Mouse (Mus musculus) liver, embryonic 11.5 days (tissue): Measurements from ENCODE around the gene Id1. TPM values are rescaled to one million over a fixed set of nuclear protein-coding genes. Genes with fewer than 3 reads are reported as not detected.

Source experiments
- ATAC-seq: fragments of 200-750 bp; cut with Nextera tagmentation; replicated peaks from 2 replicates; pipeline ENCODE4 v1.8.0; 2017; ENCODE audit warnings: moderate number of reproducible peaks, mild to moderate bottlenecking, moderate TSS enrichment, moderate library complexity; ENCODE audit not compliant: low FRiP score
- DNase-seq: peaks from one replicate; pipeline ENCODE4 v3.0.0-alpha.2; 2017; ENCODE audit warnings: low spot score
- H3K27ac ChIP-seq: fragments of 300-500 bp; sonication (generic); 2 replicates; pipeline ENCODE4 v1.5.1; 2014; ENCODE audit warnings: mild to moderate bottlenecking, low read depth, low read length, control low read depth
- H3K27me3 ChIP-seq: fragments of 300-500 bp; sonication (generic); replicated peaks from 2 replicates; pipeline ENCODE4 v1.6.1; 2014; ENCODE audit warnings: low read length, mixed read lengths; ENCODE audit not compliant: control insufficient read depth, insufficient read depth
- H3K36me3 ChIP-seq: fragments of 300-500 bp; sonication (generic); 2 replicates; pipeline ENCODE4 v1.6.1; 2014; ENCODE audit warnings: mild to moderate bottlenecking, low read length, moderate library complexity, mixed read lengths; ENCODE audit not compliant: control insufficient read depth, insufficient read depth
- H3K4me1 ChIP-seq: fragments of 300-500 bp; sonication (generic); replicated peaks from 2 replicates; pipeline ENCODE4 v1.6.1; 2014; ENCODE audit warnings: low read length, mixed read lengths; ENCODE audit not compliant: control insufficient read depth, insufficient read depth
- H3K4me2 ChIP-seq: fragments of 300-500 bp; sonication (generic); 2 replicates; pipeline ENCODE4 v1.6.1; 2014; ENCODE audit warnings: mild to moderate bottlenecking, control low read depth, moderate library complexity
- H3K4me3 ChIP-seq: fragments of 300-500 bp; sonication (generic); 2 replicates; pipeline ENCODE4 v1.5.1; 2014; ENCODE audit warnings: low read depth, low read length, control low read depth
- H3K9ac ChIP-seq: fragments of 300-500 bp; sonication (generic); 2 replicates; pipeline ENCODE4 v1.6.1; 2014; ENCODE audit warnings: low read depth, low read length, control low read depth
- H3K9me3 ChIP-seq: fragments of 300-500 bp; sonication (generic); 2 replicates; pipeline ENCODE4 v1.6.1; 2016; ENCODE audit warnings: low read length, inconsistent platforms, mixed read lengths; ENCODE audit not compliant: control insufficient read depth
- WGBS: fragments of 180-500 bp; shearing (Covaris S2); extraction: QIAGEN DNeasy Blood & Tissue Kit; methylation state at CpG from one replicate; pipeline ENCODE4 v1.1.7; 2014; 5-methylcytosine and 5-hydroxymethylcytosine counted together
- polyA plus RNA-seq: library from polyadenylated mRNA; unstranded; fragments of >200 nt; fragmentation: Nextera tagmentation; extraction: Ambion mirVana; gene quantifications from 2 replicates; pipeline ENCODE4 v1.2.1, GENCODE M21; 2014

The Id1 gene
- polyA plus RNA-seq, 1 experiment from 2014 or later, result 56.3 TPM

GRCm38 (mm10) chr2:152726751-152727335, 9.2 kb upstream of the Id1 start:
- peaks cover 34% of the 10 kb centered on the region for H3K4me1 ChIP-seq
- 45% methylated on average over 6 of the region's 6 CpGs for WGBS
- H3K4me3 ChIP-seq, result no peak overlapping the region
- ATAC-seq, result no peak
- peaks cover 17% of the 10 kb centered on the region for H3K27me3 ChIP-seq
- H3K4me2 ChIP-seq, result no peak overlapping the region
- 0 out of 2 replicates have a peak overlapping the region, but pooled peaks have one; percentile 20 for H3K9ac ChIP-seq
- DNase-seq, result no peak
- H3K9me3 ChIP-seq, result no peaks in the 10 kb centered on the region
- peak overlapping the region; percentile 5; the same call in 1 of the 2 replicates for H3K27ac ChIP-seq
- H3K36me3 ChIP-seq, result no peaks in the 10 kb centered on the region

GRCm38 (mm10) chr2:152727795-152728510, 8.1 kb upstream of the Id1 start:
- peak overlapping the region; percentile 53 for H3K27ac ChIP-seq
- DNase-seq, result no peak
- peaks cover 17% of the 10 kb centered on the region for H3K27me3 ChIP-seq
- H3K36me3 ChIP-seq, result no peaks in the 10 kb centered on the region
- no peak for ATAC-seq
- H3K4me3 ChIP-seq, result no peak overlapping the region
- H3K4me1 ChIP-seq, result peaks cover 34% of the 10 kb centered on the region
- H3K9me3 ChIP-seq, result no peaks in the 10 kb centered on the region
- 79% methylated on average over 14 of the region's 14 CpGs for WGBS
- no peak overlapping the region for H3K4me2 ChIP-seq
- H3K9ac ChIP-seq, result no peak overlapping the region

- H3K9ac ChIP-seq, result no peak overlapping the region
- peak overlapping the region; percentile 59 for H3K27ac ChIP-seq
- peaks cover 34% of the 10 kb centered on the region for H3K4me1 ChIP-seq
- no peak overlapping the region for H3K4me3 ChIP-seq
- no peaks in the 10 kb centered on the region for H3K36me3 ChIP-seq
- DNase-seq (no peak), ATAC-seq (no peak)
- 69% methylated on average over 7 of the region's 7 CpGs for WGBS
- H3K27me3 ChIP-seq, result peaks cover 14% of the 10 kb centered on the region
- no peak overlapping the region for H3K4me2 ChIP-seq
- no peaks in the 10 kb centered on the region for H3K9me3 ChIP-seq
These were observed 7.5 kb upstream of the Id1 start for GRCm38 (mm10) chr2:152728594-152728993.

- H3K27me3 ChIP-seq, result peaks cover 8% of the 10 kb centered on the region
- H3K4me3 ChIP-seq, result no peak overlapping the region
- peak overlapping the region; percentile 52 for H3K9ac ChIP-seq
- H3K36me3 ChIP-seq, result no peaks in the 10 kb centered on the region
- peak overlapping the region; percentile 63 for H3K27ac ChIP-seq
- WGBS, result 29% methylated on average over 8 of the region's 8 CpGs
- DNase-seq, result no peak
- peaks cover 37% of the 10 kb centered on the region for H3K4me1 ChIP-seq
- no peaks in the 10 kb centered on the region for H3K9me3 ChIP-seq
- peak overlapping the region; percentile 2 for H3K4me2 ChIP-seq
- peak; percentile 33 for ATAC-seq
These were observed 6.9 kb upstream of the Id1 start for GRCm38 (mm10) chr2:152729013-152729635.

- ATAC-seq (peak; percentile 68), DNase-seq (peak; percentile 61)
- WGBS, result 14% methylated on average over 7 of the region's 7 CpGs
- H3K9me3 ChIP-seq, result no peaks in the 10 kb centered on the region
- peak overlapping the region; percentile 2 for H3K4me2 ChIP-seq
- H3K27me3 ChIP-seq, result peaks cover 7% of the 10 kb centered on the region
- H3K4me1 ChIP-seq, result peaks cover 41% of the 10 kb centered on the region
- H3K27ac ChIP-seq, result peak overlapping the region; percentile 63
- H3K4me3 ChIP-seq, result no peak overlapping the region
- H3K9ac ChIP-seq, result peak overlapping the region; percentile 52
- no peaks in the 10 kb centered on the region for H3K36me3 ChIP-seq
These were observed 6.4 kb upstream of the Id1 start for GRCm38 (mm10) chr2:152729636-152730020.

GRCm38 (mm10) chr2:152733201-152733600, 2.9 kb upstream of the Id1 start:
- Histone ChIP-seq H3K27ac (no peak overlapping the region), H3K36me3 (no peaks in the 10 kb centered on the region), H3K4me3 (no peak overlapping the region), H3K27me3 (no peaks in the 10 kb centered on the region), H3K4me1 (peaks cover 48% of the 10 kb centered on the region), H3K9ac (no peak overlapping the region), H3K4me2 (no peak overlapping the region), H3K9me3 (no peaks in the 10 kb centered on the region)
- ATAC-seq, result no peak
- no peak for DNase-seq
- 80% methylated on average over 2 of the region's 2 CpGs for WGBS

- DNase-seq, result no peak
- no peaks in the 10 kb centered on the region for H3K27me3 ChIP-seq
- H3K27ac ChIP-seq, result peak overlapping the region; percentile 64
- peak overlapping the region; percentile 95 for H3K4me2 ChIP-seq
- 20% methylated on average over 10 of the region's 10 CpGs for WGBS
- peaks cover 48% of the 10 kb centered on the region for H3K4me1 ChIP-seq
- ATAC-seq, result no peak
- peak overlapping the region; percentile 78 for H3K4me3 ChIP-seq
- H3K9ac ChIP-seq, result peak overlapping the region; percentile 38; the same call in 1 of the 2 replicates
- H3K9me3 ChIP-seq, result no peaks in the 10 kb centered on the region
- H3K36me3 ChIP-seq, result no peaks in the 10 kb centered on the region
These were observed 1.6 kb upstream of the Id1 start for GRCm38 (mm10) chr2:152734501-152734900.

GRCm38 (mm10) chr2:152734984-152735383, 1.1 kb upstream of the Id1 start:
- DNase-seq (peak; percentile 91), ATAC-seq (peak; percentile 48)
- WGBS, result 0% methylated on average over 28 of the region's 28 CpGs
- Histone ChIP-seq H3K9me3 (no peaks in the 10 kb centered on the region), H3K9ac (peak overlapping the region; percentile 38), H3K27ac (peak overlapping the region; percentile 73), H3K36me3 (no peaks in the 10 kb centered on the region), H3K4me2 (peak overlapping the region; percentile 95), H3K4me3 (peak overlapping the region; percentile 78), H3K27me3 (no peaks in the 10 kb centered on the region), H3K4me1 (peaks cover 46% of the 10 kb centered on the region)
